Mouse (Mus musculus) stomach, embryonic 16.5 days (tissue): ENCODE results near the gene Oaz2. TPM values are rescaled to one million over a fixed set of nuclear protein-coding genes. Genes with fewer than 3 reads are reported as not detected.
"Not testable (repeated sequence)": the region's sequence is repeated elsewhere in the genome, so short reads cannot be mapped to it uniquely, and the experiment has no call there.

ENCODE experiments used
- ATAC-seq: fragments of 200-750 bp; cut with Nextera tagmentation; 2 replicates; pipeline ENCODE4 v1.8.0; 2017; ENCODE audit warnings: moderate number of reproducible peaks, moderate TSS enrichment; ENCODE audit not compliant: insufficient read depth, low FRiP score
- H3K27ac ChIP-seq: fragments of 300-500 bp; sonication (generic); 2 replicates; pipeline ENCODE4 v1.5.1; 2014; ENCODE audit warnings: low read length
- H3K27me3 ChIP-seq: fragments of 300-500 bp; sonication (generic); 2 replicates; pipeline ENCODE4 v1.6.1; 2014; ENCODE audit warnings: low read length, control low read depth, mixed read lengths; ENCODE audit not compliant: control insufficient read depth, insufficient read depth
- H3K36me3 ChIP-seq: fragments of 300-500 bp; sonication (generic); 2 replicates; pipeline ENCODE4 v1.6.1; 2014; ENCODE audit warnings: low read length; ENCODE audit not compliant: control insufficient read depth, insufficient read depth
- H3K4me1 ChIP-seq: fragments of 300-500 bp; sonication (generic); 2 replicates; pipeline ENCODE4 v1.6.1; 2014; ENCODE audit warnings: low read length, control low read depth, mixed read lengths; ENCODE audit not compliant: control insufficient read depth, insufficient read depth
- H3K4me2 ChIP-seq: fragments of 300-500 bp; sonication (generic); 2 replicates; pipeline ENCODE4 v1.6.1; 2014; ENCODE audit warnings: low read depth, low read length, mixed read lengths
- H3K4me3 ChIP-seq: fragments of 300-500 bp; sonication (generic); replicated peaks from 2 replicates; pipeline ENCODE4 v1.5.1; 2014; ENCODE audit warnings: mild to moderate bottlenecking, low read length
- H3K9ac ChIP-seq: fragments of 300-500 bp; sonication (generic); 2 replicates; pipeline ENCODE4 v1.6.1; 2014; ENCODE audit warnings: low read length
- H3K9me3 ChIP-seq: fragments of 300-500 bp; sonication (generic); replicated peaks from 2 replicates; pipeline ENCODE4 v1.6.1; 2016; ENCODE audit warnings: low read length, control low read depth; ENCODE audit not compliant: control insufficient read depth
- WGBS: fragments of 180-500 bp; shearing (Covaris S2); extraction: QIAGEN DNeasy Blood & Tissue Kit; methylation state at CpG from one replicate; pipeline ENCODE4 v1.1.7; 2014; 5-methylcytosine and 5-hydroxymethylcytosine counted together
- polyA plus RNA-seq: library from polyadenylated mRNA; unstranded; fragments of >200 nt; fragmentation: Nextera tagmentation; extraction: Ambion mirVana; gene quantifications from 2 replicates; pipeline ENCODE4 v1.2.1, GENCODE M21; 2015

Gene Oaz2
- polyA plus RNA-seq, 1 experiment from 2014 or later, result 218 TPM

- H3K27me3 ChIP-seq, result no peaks in the 10 kb centered on the region
- peak; percentile 60; the same call in 1 of the 2 replicates for ATAC-seq
- peaks cover 15% of the 10 kb centered on the region for H3K4me1 ChIP-seq
- no peak overlapping the region for H3K27ac ChIP-seq
- H3K9me3 ChIP-seq, result no peaks in the 10 kb centered on the region
- H3K36me3 ChIP-seq, result no peaks in the 10 kb centered on the region
- no peak overlapping the region for H3K4me3 ChIP-seq
- WGBS, result 45% methylated on average over 3 of the region's 3 CpGs
- no peak overlapping the region for H3K4me2 ChIP-seq
- no peak overlapping the region for H3K9ac ChIP-seq
Observed at GRCm38 (mm10) chr9:65645984-65646383, 21.8 kb upstream of the Oaz2 start.

GRCm38 (mm10) chr9:65646782-65647181, 21.0 kb upstream of the Oaz2 start:
- Histone ChIP-seq H3K27ac (no peak overlapping the region), H3K4me1 (peaks cover 12% of the 10 kb centered on the region), H3K4me2 (no peak overlapping the region), H3K9me3 (no peaks in the 10 kb centered on the region), H3K27me3 (no peaks in the 10 kb centered on the region), H3K4me3 (no peak overlapping the region), H3K36me3 (no peaks in the 10 kb centered on the region), H3K9ac (no peak overlapping the region)
- 81% methylated on average over 2 of the region's 2 CpGs for WGBS
- ATAC-seq, result no peak

- Histone ChIP-seq H3K4me3 (no peak overlapping the region), H3K4me1 (peaks cover 12% of the 10 kb centered on the region), H3K36me3 (no peaks in the 10 kb centered on the region), H3K9ac (no peak overlapping the region), H3K4me2 (no peak overlapping the region), H3K27me3 (no peaks in the 10 kb centered on the region), H3K9me3 (no peaks in the 10 kb centered on the region), H3K27ac (no peak overlapping the region)
- 87% methylated on average over 13 of the region's 13 CpGs for WGBS
- ATAC-seq, result no peak
Observed at GRCm38 (mm10) chr9:65648730-65649129, 19.1 kb upstream of the Oaz2 start.

- H3K4me1 ChIP-seq, result peaks cover 12% of the 10 kb centered on the region
- no peak overlapping the region for H3K27ac ChIP-seq
- WGBS, result 10% methylated on average over 1 of the region's 1 CpGs
- no peak for ATAC-seq
- no peak overlapping the region for H3K4me2 ChIP-seq
- H3K27me3 ChIP-seq, result no peaks in the 10 kb centered on the region
- no peaks in the 10 kb centered on the region for H3K9me3 ChIP-seq
- H3K4me3 ChIP-seq, result no peak overlapping the region
- no peaks in the 10 kb centered on the region for H3K36me3 ChIP-seq
- H3K9ac ChIP-seq, result no peak overlapping the region
Observed at GRCm38 (mm10) chr9:65649997-65650396, 17.8 kb upstream of the Oaz2 start.

- not testable (repeated sequence) for H3K4me2 ChIP-seq, H3K36me3 ChIP-seq, H3K4me1 ChIP-seq, H3K27ac ChIP-seq, H3K4me3 ChIP-seq, H3K9ac ChIP-seq, H3K9me3 ChIP-seq, ATAC-seq, H3K27me3 ChIP-seq
- 85% methylated on average over 1 of the region's 1 CpGs for WGBS
Observed at GRCm38 (mm10) chr9:65651957-65652356, 15.8 kb upstream of the Oaz2 start.

- no peak for ATAC-seq
- Histone ChIP-seq H3K4me1 (peaks cover 6% of the 10 kb centered on the region), H3K9ac (no peak overlapping the region), H3K4me2 (no peak overlapping the region), H3K27ac (no peak overlapping the region), H3K9me3 (no peaks in the 10 kb centered on the region), H3K27me3 (no peaks in the 10 kb centered on the region), H3K4me3 (no peak overlapping the region), H3K36me3 (no peaks in the 10 kb centered on the region)
- WGBS, result 90% methylated on average over 4 of the region's 4 CpGs
Observed at GRCm38 (mm10) chr9:65653741-65654140, 14.1 kb upstream of the Oaz2 start.

GRCm38 (mm10) chr9:65654700-65655237, 13.0 kb upstream of the Oaz2 start:
- peaks cover 4% of the 10 kb centered on the region for H3K4me1 ChIP-seq
- no peak overlapping the region for H3K4me2 ChIP-seq
- 76% methylated on average over 3 of the region's 3 CpGs for WGBS
- no peaks in the 10 kb centered on the region for H3K27me3 ChIP-seq
- H3K4me3 ChIP-seq, result no peak overlapping the region
- no peak for ATAC-seq
- no peaks in the 10 kb centered on the region for H3K9me3 ChIP-seq
- H3K9ac ChIP-seq, result no peak overlapping the region
- no peaks in the 10 kb centered on the region for H3K36me3 ChIP-seq
- H3K27ac ChIP-seq, result no peak overlapping the region

- H3K9ac ChIP-seq, result no peak overlapping the region
- no peak overlapping the region for H3K4me2 ChIP-seq
- no peak for ATAC-seq
- H3K9me3 ChIP-seq, result no peaks in the 10 kb centered on the region
- 72% methylated on average over 8 of the region's 8 CpGs for WGBS
- no peak overlapping the region for H3K4me3 ChIP-seq
- no peaks in the 10 kb centered on the region for H3K27me3 ChIP-seq
- H3K36me3 ChIP-seq, result no peaks in the 10 kb centered on the region
- no peaks in the 10 kb centered on the region; the same call in 1 of the 2 replicates for H3K4me1 ChIP-seq
- no peak overlapping the region for H3K27ac ChIP-seq
Observed at GRCm38 (mm10) chr9:65655540-65655939, 12.3 kb upstream of the Oaz2 start.

GRCm38 (mm10) chr9:65657218-65657617, 10.6 kb upstream of the Oaz2 start:
- Histone ChIP-seq H3K9ac (no peak overlapping the region), H3K4me1 (no peaks in the 10 kb centered on the region; the same call in 1 of the 2 replicates), H3K4me3 (no peak overlapping the region), H3K9me3 (no peaks in the 10 kb centered on the region), H3K27me3 (no peaks in the 10 kb centered on the region), H3K27ac (no peak overlapping the region), H3K36me3 (no peaks in the 10 kb centered on the region), H3K4me2 (no peak overlapping the region)
- ATAC-seq, result no peak
- 88% methylated on average over 3 of the region's 3 CpGs for WGBS
